Mouse (Mus musculus) liver, embryonic 16.5 days (tissue): ENCODE results near the gene Hnrnpd. TPM values are rescaled to one million over a fixed set of nuclear protein-coding genes. Genes with fewer than 3 reads are reported as not detected.
A peak's percentile ranks its signal among the peaks of the same experiment; 100 is the strongest.

ENCODE experiments used
- ATAC-seq: fragments of 200-750 bp; cut with Nextera tagmentation; 2 replicates; pipeline ENCODE4 v1.8.0; 2017; ENCODE audit warnings: low read depth, mild to moderate bottlenecking, moderate number of reproducible peaks, moderate library complexity
- H3K27ac ChIP-seq: fragments of 300-500 bp; sonication (generic); 2 replicates; pipeline ENCODE4 v1.5.1; 2014; ENCODE audit warnings: mild to moderate bottlenecking, low read length
- H3K27me3 ChIP-seq: fragments of 300-500 bp; sonication (generic); 2 replicates; pipeline ENCODE4 v1.6.1; 2014; ENCODE audit warnings: low read depth, low read length, mixed read lengths; ENCODE audit not compliant: control insufficient read depth, insufficient read depth
- H3K36me3 ChIP-seq: fragments of 300-500 bp; sonication (generic); 2 replicates; pipeline ENCODE4 v1.6.1; 2014; ENCODE audit warnings: mild to moderate bottlenecking; ENCODE audit not compliant: control insufficient read depth, insufficient read depth
- H3K4me1 ChIP-seq: fragments of 300-500 bp; sonication (generic); 2 replicates; pipeline ENCODE4 v1.6.1; 2014; ENCODE audit warnings: low read depth, low read length, mixed read lengths; ENCODE audit not compliant: control insufficient read depth
- H3K4me2 ChIP-seq: fragments of 300-500 bp; sonication (generic); 2 replicates; pipeline ENCODE4 v1.6.1; 2014; ENCODE audit warnings: low read depth, low read length, mixed read lengths
- H3K4me3 ChIP-seq: fragments of 300-500 bp; sonication (generic); 2 replicates; pipeline ENCODE4 v1.5.1; 2014; ENCODE audit warnings: low read depth, mild to moderate bottlenecking, low read length
- H3K9ac ChIP-seq: fragments of 300-500 bp; sonication (generic); 2 replicates; pipeline ENCODE4 v1.6.1; 2014; ENCODE audit warnings: low read depth, low read length
- H3K9me3 ChIP-seq: fragments of 300-500 bp; sonication (generic); replicated peaks from 2 replicates; pipeline ENCODE4 v1.6.1; 2016; ENCODE audit warnings: low read length; ENCODE audit not compliant: control insufficient read depth
- WGBS: fragments of 180-500 bp; shearing (Covaris S2); extraction: QIAGEN DNeasy Blood & Tissue Kit; methylation state at CpG from one replicate; pipeline ENCODE4 v1.1.7; 2014; ENCODE audit not compliant: insufficient replicate concordance; 5-methylcytosine and 5-hydroxymethylcytosine counted together
- polyA plus RNA-seq: library from polyadenylated mRNA; unstranded; fragments of >200 nt; fragmentation: Nextera tagmentation; extraction: Ambion mirVana; gene quantifications from 2 replicates; pipeline ENCODE4 v1.2.1, GENCODE M21; 2015

Hnrnpd gene
- polyA plus RNA-seq, 1 experiment from 2014 or later = 18.0 TPM

DNA sequence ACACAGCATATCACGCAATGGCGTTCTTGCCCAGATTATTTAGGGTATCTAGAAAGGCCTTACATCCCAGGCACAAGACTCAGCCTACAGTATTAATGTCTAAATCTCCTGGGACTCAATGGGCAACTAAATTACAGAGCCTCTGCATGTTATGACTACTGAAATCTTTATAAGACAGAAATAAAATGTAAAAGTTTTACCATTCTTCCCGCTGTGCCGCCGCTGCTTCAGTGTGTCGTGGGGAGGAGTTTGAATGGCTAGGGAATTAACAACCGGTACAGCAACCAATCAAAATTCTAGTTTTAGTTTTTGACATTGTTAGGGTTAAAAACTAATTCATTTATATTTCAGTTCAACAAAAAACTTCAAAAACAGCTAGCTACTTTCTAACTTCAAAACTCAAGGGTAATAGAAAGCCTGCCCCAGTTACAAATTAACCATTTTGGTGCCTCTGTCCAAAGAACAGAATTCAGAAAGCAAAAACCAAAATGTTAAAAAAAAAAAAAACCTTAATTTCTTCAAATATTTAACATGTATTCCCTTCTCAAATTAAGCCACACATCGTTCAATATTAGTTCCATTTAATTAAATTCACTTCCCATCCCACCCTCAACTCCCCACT is 2.3 kb downstream of the Hnrnpd start:
- no peak overlapping the region; the same call in 1 of the 2 replicates for H3K27ac ChIP-seq
- H3K4me2 ChIP-seq = peak overlapping the region; percentile 95
- H3K9ac ChIP-seq = peak overlapping the region; percentile 97
- peaks cover 8% of the 10 kb centered on the region; the same call in 1 of the 2 replicates for H3K36me3 ChIP-seq
- no peak for ATAC-seq
- no peaks in the 10 kb centered on the region for H3K9me3 ChIP-seq
- H3K4me3 ChIP-seq = peak overlapping the region; percentile 97
- H3K27me3 ChIP-seq = no peaks in the 10 kb centered on the region
- WGBS = 4% methylated on average over 8 of the region's 8 CpGs
- peaks cover 23% of the 10 kb centered on the region for H3K4me1 ChIP-seq

DNA sequence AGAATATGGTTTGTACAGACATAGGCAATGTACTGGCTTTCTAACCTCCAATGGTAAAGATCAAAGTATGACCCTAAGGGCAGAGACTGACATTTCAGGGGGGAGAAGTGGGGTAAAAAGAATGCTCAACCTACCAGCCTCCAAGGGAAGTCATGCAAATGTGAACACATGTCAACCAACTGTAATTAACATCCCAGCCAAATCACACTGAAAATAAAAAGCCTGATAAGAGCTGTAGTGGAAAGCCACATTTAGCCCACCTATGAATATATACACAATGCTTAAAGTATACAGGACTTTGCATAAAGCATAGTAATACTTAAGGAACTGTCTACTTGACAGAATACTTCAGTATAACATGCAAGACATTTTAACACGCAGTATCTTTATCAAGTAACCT is 3.0 kb downstream of the Hnrnpd start:
- Histone ChIP-seq H3K9me3 (no peaks in the 10 kb centered on the region), H3K27me3 (no peaks in the 10 kb centered on the region), H3K27ac (no peak overlapping the region), H3K4me2 (peak overlapping the region; percentile 95), H3K4me3 (peak overlapping the region; percentile 49), H3K9ac (peak overlapping the region; percentile 31; the same call in 1 of the 2 replicates), H3K4me1 (peaks cover 23% of the 10 kb centered on the region), H3K36me3 (peaks cover 8% of the 10 kb centered on the region; the same call in 1 of the 2 replicates)
- no peak for ATAC-seq
- WGBS = 53% methylated on average over 1 of the region's 1 CpGs

DNA sequence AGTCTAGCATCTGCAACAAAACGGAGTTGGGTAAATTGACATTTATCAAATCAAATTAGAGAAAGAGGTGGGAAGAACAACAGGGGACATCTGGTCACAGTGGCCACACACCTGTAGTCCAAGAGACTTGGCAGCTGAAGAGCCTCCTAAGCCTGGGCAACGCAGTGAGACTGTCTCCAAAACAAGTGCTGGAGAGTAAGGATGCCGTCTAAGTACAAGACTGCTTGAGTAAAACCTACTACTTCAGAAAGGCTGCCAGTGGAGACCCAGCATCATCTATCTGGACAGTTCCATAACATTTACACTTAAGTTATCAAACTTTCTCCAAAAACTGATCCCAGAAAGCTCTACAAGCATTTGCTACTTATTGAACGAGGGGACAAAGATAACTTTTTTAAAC is 3.7 kb downstream of the Hnrnpd start:
- Histone ChIP-seq H3K4me1 (peaks cover 26% of the 10 kb centered on the region), H3K36me3 (peaks cover 11% of the 10 kb centered on the region; the same call in 1 of the 2 replicates), H3K9ac (no peak overlapping the region; the same call in 1 of the 2 replicates), H3K27ac (no peak overlapping the region), H3K9me3 (no peaks in the 10 kb centered on the region), H3K4me2 (peak overlapping the region; percentile 95), H3K27me3 (no peaks in the 10 kb centered on the region), H3K4me3 (peak overlapping the region; percentile 25)
- 54% methylated on average over 4 of the region's 4 CpGs for WGBS
- no peak for ATAC-seq

DNA sequence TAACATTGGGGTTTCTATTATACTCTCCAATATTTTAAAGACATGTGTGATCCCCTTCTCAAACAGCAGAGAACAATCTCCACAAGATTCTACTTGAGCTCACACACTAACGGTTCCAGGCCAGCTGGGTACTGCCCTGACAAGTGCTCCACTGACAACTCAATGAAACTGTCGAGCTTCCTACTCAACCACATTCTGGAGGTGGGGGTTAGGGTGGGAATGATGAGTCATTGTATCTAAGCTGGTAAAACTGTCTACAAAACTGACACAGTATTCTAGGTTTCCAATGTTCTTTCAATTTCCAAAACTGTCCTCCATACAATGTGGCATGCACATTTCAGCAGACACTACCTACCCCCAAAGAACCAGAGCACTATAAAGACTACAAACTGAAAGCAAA is 4.8 kb downstream of the Hnrnpd start:
- Histone ChIP-seq H3K9me3 (no peaks in the 10 kb centered on the region), H3K4me3 (no peak overlapping the region), H3K9ac (no peak overlapping the region), H3K4me1 (peaks cover 22% of the 10 kb centered on the region), H3K4me2 (peak overlapping the region; percentile 33), H3K36me3 (peaks cover 13% of the 10 kb centered on the region; the same call in 1 of the 2 replicates), H3K27me3 (no peaks in the 10 kb centered on the region), H3K27ac (0 out of 2 replicates have a peak overlapping the region, but pooled peaks have one; percentile 10)
- no peak for ATAC-seq
- WGBS = 1% methylated on average over 2 of the region's 2 CpGs

DNA sequence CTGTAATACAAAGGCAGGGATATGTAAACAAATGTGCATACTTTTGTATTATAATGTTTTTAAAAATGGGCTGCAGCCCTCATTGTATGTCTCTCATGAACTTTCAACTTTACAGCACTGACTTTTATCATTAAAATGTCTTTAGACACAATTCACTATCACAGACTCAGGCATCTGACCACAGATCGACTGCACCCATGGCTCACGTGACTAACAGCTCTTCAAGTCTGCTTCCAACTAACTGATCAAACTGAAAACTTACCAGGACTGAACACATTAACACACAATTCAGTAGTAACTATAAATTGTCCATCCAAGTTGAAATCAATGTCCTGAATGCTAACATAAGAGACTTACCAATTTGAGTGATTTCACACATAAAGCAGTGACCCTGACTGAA is 18.8 kb downstream of the Hnrnpd start:
- ATAC-seq = no peak
- Histone ChIP-seq H3K9me3 (no peaks in the 10 kb centered on the region), H3K9ac (no peak overlapping the region), H3K4me2 (no peak overlapping the region), H3K27me3 (no peaks in the 10 kb centered on the region), H3K4me3 (no peak overlapping the region), H3K36me3 (peaks cover 47% of the 10 kb centered on the region), H3K4me1 (no peaks in the 10 kb centered on the region), H3K27ac (no peak overlapping the region)
- WGBS = 47% methylated on average over 2 of the region's 2 CpGs

DNA sequence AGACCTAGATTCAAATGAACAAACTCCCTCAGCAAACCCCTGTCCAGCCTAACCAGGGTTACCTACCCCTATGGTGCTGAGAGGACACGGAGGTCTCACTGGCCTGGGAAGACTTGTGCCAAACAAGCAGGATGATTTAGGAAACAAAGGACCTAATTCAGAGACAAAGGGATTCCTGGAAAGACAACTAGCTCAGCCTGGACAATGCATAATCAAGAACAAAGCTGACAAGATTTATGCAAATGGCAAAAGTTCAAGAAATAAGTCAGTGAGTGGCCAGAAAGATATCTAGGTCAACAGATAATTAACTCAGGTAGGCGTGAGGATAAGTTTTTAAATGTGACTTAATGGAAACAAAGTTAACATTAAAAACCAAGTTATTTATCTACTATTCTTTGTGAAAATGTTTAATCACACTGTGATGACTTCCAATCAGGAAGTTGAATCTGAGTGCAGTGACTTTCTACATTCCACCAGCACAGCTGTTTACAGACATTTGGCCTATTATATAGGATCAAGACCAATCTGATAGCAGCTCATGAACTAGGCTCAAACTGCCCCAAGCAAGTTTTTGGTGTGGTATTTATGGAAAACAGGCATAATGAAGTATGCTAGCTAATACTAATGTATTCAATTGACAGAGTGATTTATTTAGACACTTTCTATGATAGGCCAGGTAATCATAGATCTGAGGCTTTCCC is 19.4 kb downstream of the Hnrnpd start:
- Histone ChIP-seq H3K9me3 (no peaks in the 10 kb centered on the region), H3K36me3 (peaks cover 43% of the 10 kb centered on the region), H3K4me3 (no peak overlapping the region), H3K27me3 (no peaks in the 10 kb centered on the region), H3K4me1 (no peaks in the 10 kb centered on the region), H3K9ac (no peak overlapping the region), H3K27ac (no peak overlapping the region), H3K4me2 (no peak overlapping the region)
- no peak for ATAC-seq
- WGBS = 85% methylated on average over 2 of the region's 2 CpGs

DNA sequence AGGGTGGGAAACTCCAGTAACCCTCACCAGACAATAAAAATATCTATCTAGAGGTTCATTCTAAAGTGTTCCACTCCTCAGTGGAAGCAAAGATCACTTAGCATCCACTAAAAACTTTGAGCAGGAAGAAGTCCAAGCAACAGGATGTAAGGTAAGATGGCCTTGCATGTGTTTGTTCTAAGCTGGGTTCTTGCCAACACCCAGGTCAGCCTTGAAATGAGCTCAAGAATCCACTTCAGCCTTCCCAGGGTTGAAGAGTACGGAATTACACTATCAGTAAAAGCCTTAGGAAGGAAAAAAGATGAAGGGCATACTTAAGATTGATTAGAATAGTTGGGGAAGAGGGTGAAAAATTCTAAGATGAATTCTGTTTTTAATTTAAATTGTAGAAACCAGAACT is 20.1 kb downstream of the Hnrnpd start:
- Histone ChIP-seq H3K4me2 (no peak overlapping the region), H3K9ac (no peak overlapping the region), H3K4me1 (no peaks in the 10 kb centered on the region), H3K27me3 (no peaks in the 10 kb centered on the region), H3K4me3 (no peak overlapping the region), H3K27ac (no peak overlapping the region), H3K9me3 (no peaks in the 10 kb centered on the region), H3K36me3 (peaks cover 35% of the 10 kb centered on the region)
- no peak for ATAC-seq
- WGBS = 81% methylated on average over 1 of the region's 1 CpGs

DNA sequence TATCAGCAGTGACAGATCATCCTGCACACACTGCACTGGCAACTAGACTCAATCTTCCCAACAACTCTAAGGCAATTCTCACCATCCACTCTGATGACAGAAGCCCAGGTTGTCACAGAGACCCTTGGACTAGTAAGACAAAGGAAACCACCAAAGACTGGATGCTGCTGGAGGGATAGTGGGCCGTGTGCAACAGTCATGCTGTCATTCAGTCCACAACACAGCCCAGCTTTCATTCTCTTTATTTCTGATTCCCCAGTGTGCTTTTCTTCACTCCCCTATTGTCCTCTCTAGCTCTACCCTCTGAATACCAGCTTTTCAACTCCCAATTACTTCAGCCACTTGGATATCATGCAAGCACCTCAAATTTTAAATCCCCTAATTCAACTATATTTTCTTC is 24.9 kb downstream of the Hnrnpd start:
- Histone ChIP-seq H3K4me1 (no peaks in the 10 kb centered on the region), H3K4me2 (no peak overlapping the region)
- 50% methylated on average over 1 of the region's 1 CpGs for WGBS

DNA sequence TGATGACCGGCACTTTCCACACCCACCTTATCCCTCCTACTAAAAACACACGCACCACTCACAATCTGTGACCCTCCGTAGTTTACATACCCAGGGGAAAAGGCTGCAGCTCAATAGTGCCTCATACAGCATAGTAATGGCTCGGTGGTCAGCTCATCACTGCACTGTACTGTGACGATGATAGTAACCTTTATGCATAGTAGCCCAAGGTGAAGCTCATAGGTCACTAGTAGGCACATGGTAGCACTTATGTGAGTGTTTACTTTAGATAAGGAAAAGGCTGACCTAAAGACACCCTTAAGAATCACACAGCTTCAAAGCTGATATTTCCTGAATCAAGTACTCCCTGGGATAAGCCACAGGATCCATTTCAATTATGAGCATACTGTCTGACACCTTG is 26.2 kb downstream of the Hnrnpd start:
- Histone ChIP-seq H3K9ac (no peak overlapping the region), H3K9me3 (no peaks in the 10 kb centered on the region), H3K4me3 (no peak overlapping the region), H3K4me2 (no peak overlapping the region), H3K27me3 (no peaks in the 10 kb centered on the region), H3K36me3 (no peaks in the 10 kb centered on the region; the same call in 1 of the 2 replicates), H3K27ac (no peak overlapping the region), H3K4me1 (no peaks in the 10 kb centered on the region)
- ATAC-seq = peak; percentile 37; the same call in 1 of the 2 replicates
- 64% methylated on average over 5 of the region's 5 CpGs for WGBS

More for the DNA sequence above, 24.9 kb downstream of the Hnrnpd start:
- Histone ChIP-seq H3K4me3 (no peak overlapping the region), H3K36me3 (peaks cover 3% of the 10 kb centered on the region; the same call in 1 of the 2 replicates), H3K27ac (no peak overlapping the region), H3K9me3 (no peaks in the 10 kb centered on the region), H3K27me3 (no peaks in the 10 kb centered on the region), H3K9ac (no peak overlapping the region)
- no peak for ATAC-seq
